Mouse (Mus musculus): ENCODE measurements around the gene Cltb. TPM values are rescaled to one million over a fixed set of nuclear protein-coding genes. Genes with fewer than 3 reads are reported as not detected.

The Cltb gene
- total RNA-seq (2023) = 5.9 TPM in 2 replicates

DNA sequence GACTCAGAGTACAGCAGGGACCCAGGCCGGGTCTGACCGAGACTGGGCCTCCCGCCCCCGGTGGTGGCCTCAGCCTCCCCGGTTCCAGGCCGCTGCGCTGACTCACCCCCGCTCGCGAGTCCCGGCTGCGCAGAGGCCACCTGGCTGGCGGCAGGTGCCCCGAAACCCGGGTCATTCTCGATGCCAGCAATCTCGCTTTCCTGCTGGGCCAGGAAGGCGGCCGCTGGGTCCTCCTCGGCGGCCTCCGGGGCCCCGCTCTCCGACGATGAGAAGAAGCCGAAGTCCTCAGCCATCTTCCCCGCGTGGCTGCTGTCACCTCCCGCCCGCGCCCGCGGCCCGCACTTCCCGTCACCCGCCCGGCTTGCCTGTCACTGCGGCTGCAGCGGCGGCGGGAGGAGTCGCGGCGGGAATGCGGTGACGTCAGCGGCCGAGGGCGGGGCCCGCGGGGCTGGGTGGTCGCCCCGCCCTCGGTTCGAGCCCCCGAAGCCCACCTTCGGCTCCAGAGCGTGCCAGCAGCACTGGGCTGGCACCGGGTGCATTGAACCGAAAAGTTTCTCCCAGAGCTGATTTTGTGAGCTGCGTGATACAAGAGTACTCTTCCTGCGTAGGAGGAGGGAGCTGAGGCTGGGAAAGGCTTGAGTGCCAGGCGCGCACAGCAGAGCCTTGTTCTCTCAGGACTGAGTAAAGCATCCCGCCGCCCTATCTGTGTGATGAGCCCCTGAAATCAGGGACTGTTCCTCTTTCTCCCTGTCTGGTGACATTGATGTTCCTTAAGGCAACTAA is at the start of gene Cltb:
TSS of gene Cltb (minus strand) at position 373 of the 783 bp plus-strand sequence.

DNA sequence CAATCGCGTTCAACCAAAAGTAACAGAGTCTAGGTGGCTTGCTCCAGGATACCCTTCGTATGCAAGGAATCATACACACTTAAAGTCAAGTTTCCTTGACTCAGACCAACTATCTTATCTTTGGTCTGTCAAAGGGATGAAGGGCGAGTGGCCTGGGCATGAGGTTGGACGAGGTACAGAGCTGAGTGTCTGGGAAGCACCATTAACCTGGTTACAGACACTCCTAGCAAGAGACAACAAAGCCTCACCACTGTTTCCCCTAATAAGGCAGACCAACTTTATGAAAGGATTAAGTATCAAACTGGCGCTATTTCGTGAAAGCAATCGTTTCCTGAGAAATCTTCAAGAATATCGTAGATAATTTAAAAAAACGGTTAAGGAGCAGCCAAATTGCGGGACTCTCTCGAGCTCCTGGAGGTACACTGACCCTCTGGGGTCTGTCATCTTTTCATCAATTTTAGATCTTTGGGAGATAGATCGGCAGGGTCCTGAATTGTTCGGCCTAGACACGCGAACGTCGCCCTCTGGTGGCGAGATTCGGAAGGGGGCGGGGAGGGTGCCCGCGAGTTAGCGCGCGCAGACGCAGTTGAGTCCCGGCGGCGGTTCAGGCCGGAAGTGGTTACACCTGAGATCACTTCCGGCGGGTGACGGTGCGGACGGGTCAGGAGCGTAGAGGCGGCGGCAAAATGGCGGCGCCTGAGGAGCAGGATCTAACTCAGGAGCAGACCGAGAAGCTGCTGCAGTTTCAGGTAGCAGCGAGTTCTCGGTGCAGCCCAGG is 10.2 kb upstream of the Cltb start, which contains the start of gene Faf2:
TSS of gene Faf2 (plus strand) at position 630 of the 778 bp plus-strand sequence.

DNA sequence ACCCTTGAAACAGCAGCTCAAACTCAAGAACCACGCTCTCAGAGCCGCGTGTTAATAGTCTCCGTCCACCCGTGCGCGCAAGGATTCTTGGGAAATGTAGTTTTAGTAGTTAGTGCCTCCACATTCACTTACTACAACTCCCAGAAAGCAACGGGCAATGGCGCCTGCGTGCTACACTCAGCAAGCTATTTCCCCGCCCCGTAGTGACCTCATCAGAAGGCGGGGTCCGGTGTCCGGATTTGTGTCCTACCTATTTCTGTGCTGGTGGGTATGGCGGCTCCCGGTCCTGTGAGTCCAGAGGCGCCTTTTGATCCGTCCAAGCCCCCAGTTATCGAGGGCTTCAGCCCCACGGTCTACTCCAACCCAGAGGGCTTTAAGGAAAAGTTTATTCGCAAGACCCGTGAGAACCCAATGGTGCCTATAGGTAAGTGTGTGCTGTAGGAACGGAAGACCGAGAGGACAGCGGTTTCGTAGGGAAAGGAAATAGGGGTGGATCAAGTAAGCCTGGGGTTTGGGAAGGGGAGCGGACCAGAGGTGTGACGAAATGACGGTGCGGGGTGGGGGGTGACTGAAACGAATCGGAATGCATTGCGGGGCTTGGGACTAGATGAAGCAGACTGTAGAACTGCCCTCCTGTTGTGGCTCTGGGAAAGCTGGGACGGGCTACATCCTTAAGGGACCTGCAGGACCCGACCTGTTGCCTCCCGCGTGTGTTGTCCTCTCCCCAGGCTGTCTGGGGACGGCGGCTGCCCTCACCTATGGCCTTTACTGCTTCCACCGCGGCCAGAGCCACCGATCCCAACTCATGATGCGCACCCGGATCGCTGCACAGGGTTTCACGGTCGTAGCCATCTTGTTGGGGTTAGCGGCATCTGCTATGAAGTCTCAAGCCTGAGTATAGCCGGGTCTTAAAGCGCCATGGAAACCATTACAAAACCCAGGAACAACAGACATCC is 20.9 kb downstream of the Cltb start, which contains the start of the genes Nop16 and Higd2a:
TSS of gene Nop16 (minus strand) at position 95 of the 956 bp plus-strand sequence.
TSS of gene Higd2a (plus strand) at position 212 of the 956 bp plus-strand sequence.

DNA sequence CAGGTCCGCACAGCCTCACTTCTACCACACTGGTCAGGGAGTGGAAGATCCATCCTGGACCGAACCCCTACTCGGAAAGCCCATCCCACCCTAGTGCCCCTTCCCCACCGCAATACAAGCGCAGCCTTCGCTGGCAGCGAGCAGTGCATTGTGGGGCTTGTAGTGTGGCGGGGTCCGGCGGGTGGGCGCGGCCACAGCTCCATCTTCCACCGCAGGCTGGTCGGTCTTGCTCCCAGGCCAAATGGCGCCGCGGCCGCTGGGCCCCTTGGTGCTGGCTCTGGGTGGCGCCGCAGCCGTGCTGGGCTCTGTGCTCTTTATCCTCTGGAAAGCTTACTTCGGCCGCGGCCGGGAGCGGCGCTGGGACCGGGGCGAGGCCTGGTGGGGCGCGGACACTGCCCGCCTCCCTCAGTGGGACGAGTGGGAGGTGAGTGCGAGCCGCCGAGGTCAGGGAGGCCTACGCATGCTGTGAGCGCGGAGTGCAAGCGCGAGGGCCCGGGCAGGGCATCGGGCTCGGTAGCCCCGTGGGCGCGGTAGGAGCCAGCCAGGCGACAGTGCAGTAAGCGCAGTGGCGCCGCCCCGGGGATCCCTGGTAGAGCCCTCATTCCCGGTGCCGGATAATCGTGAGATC is 36.2 kb downstream of the Cltb start, which contains the start of gene Arl10:
TSS of gene Arl10 (plus strand) at position 162 of the 628 bp plus-strand sequence.

DNA sequence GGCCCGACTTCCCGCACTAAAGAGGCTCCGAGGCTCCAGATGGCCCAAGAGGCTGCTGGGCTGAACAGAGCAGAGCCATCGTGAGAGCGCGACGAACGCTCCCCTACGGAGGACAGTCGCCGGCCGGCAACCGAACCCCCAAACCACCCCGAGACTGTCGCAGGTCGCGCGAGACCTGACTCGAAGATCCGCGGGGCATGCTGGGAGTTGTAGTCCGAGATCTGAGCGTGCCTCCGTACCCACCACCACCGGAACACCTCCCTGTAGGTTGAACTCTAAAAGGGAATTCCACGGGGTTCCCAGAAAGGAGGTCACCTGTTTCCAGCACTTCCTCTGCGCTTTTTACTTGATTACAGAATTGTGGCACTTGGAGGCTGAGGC is 46.0 kb downstream of the Cltb start, which contains the start of gene 4833439L19Rik:
TSS of gene 4833439L19Rik (minus strand) at position 235 of the 381 bp plus-strand sequence.

Other genes with a start within 250 kb of the Cltb start
- gene Cplx2, start 240.0 kb downstream of the Cltb start, total RNA-seq (2023) = 0.73 and 2.3 TPM in 2 replicates
- 16.2 and 18.5 TPM in 2 replicates for gene Thoc3, start 142.5 kb downstream of the Cltb start, total RNA-seq (2023)
- gene Simc1, start 107.6 kb downstream of the Cltb start, total RNA-seq (2023) = 7.0 and 8.7 TPM in 2 replicates
- 33.0 and 41.5 TPM in 2 replicates for gene 4833439L19Rik, start 45.9 kb downstream of the Cltb start, total RNA-seq (2023)
- 2.4 and 3.3 TPM in 2 replicates for gene Arl10, start 36.3 kb downstream of the Cltb start, total RNA-seq (2023)
- gene Nop16, start 21.3 kb downstream of the Cltb start, total RNA-seq (2023) = 4.1 and 5.1 TPM in 2 replicates
- gene Higd2a, start 21.1 kb downstream of the Cltb start, total RNA-seq (2023) = 51.2 and 66.0 TPM in 2 replicates
- 45.8 and 53.2 TPM in 2 replicates for gene Faf2, start 10.4 kb upstream of the Cltb start, total RNA-seq (2023)
- 170 and 203 TPM in 2 replicates for gene Rnf44, start 82.6 kb upstream of the Cltb start, total RNA-seq (2023)
- not detected in 2 replicates for gene Cdhr2, start 90.1 kb upstream of the Cltb start, total RNA-seq (2023)
- not detected in 2 replicates for gene Gprin1, start 138.5 kb upstream of the Cltb start, total RNA-seq (2023)
- not detected in 2 replicates for gene Sncb, start 155.3 kb upstream of the Cltb start, total RNA-seq (2023)
- not detected in 2 replicates for gene Eif4e1b, start 172.7 kb upstream of the Cltb start, total RNA-seq (2023)
- 5.8 and 5.9 TPM in 2 replicates for gene Tspan17, start 178.0 kb upstream of the Cltb start, total RNA-seq (2023)

Measured in neutrophil, adult 65 days (primary cell).